Mouse (Mus musculus): ENCODE measurements at regions not wholly inside any gene's neighbourhood (a gene's known extent, or its start where the extent isn't known, plus 50 kb on each side); places are given as distances from the start of the nearest gene placed in this dataset.

- Histone ChIP-seq H3K27me3 (ENCODE audit: control insufficient read depth in 1 of 2, insufficient read depth in 2 of 2, low read length in 2 of 2) (0 out of 4 replicates have a peak, but pooled peaks cover 0 to 1% of the 10 kb centered on the region in 2 experiments), H3K9me3 (replicated peaks; ENCODE audit: insufficient read depth, low read length) (no peaks in the 10 kb centered on the region), H3K4me3 (ENCODE audit: control insufficient read depth in 1 of 2, insufficient read depth in 1 of 2, low read depth in 2 of 2, low read length in 2 of 2) (no peak overlapping the region), H3K36me3 (ENCODE audit: control insufficient read depth in 1 of 2, insufficient read depth in 2 of 2, low read length in 2 of 2) (no peaks in the 10 kb centered on the region), H3K4me1 (ENCODE audit: control insufficient read depth in 1 of 2, insufficient read depth in 2 of 2, low read length in 2 of 2) (no peaks in the 10 kb centered on the region), H3K27ac (ENCODE audit: control insufficient read depth, low read depth, low read length) (no peak overlapping the region), H3K9ac (ENCODE audit: control insufficient read depth, low read depth, low read length, poor library complexity, severe bottlenecking) (no peak overlapping the region), H3K79me2 (ENCODE audit: control insufficient read depth, insufficient read depth, low read length, poor library complexity) (no peaks in the 10 kb centered on the region)
- TF ChIP-seq POLR2AphosphoS2 (IDR thresholded peaks at IDR 0.05; ENCODE audit: low read length) (no peak), ZNF384 (IDR thresholded peaks at IDR 0.05; ENCODE audit: low read depth, low read length) (no peak), ETS1 (IDR thresholded peaks at IDR 0.05; ENCODE audit: low read depth, low read length) (no peak), USF1 (IDR thresholded peaks at IDR 0.05; ENCODE audit: low read depth, low read length) (no peak), RCOR1 (IDR thresholded peaks at IDR 0.05; ENCODE audit: low read depth, low read length) (no peak), TAL1 (IDR thresholded peaks at IDR 0.05; ENCODE audit: low read length) (no peak), GATA1 (IDR thresholded peaks at IDR 0.05; ENCODE audit: low read depth, low read length) (no peak), MAZ (IDR thresholded peaks at IDR 0.05; ENCODE audit: low read depth, low read length) (no peak), ELF1 (IDR thresholded peaks at IDR 0.05; ENCODE audit: low read depth, low read length) (no peak), EP300 (IDR thresholded peaks at IDR 0.05; ENCODE audit: low read depth in 1 of 2, low read length in 2 of 2) (no peak), SMC3 (IDR thresholded peaks at IDR 0.05; ENCODE audit: low read depth, low read length) (no peak), ZMIZ1 (IDR thresholded peaks at IDR 0.05; ENCODE audit: low read depth, low read length) (no peak), POLR2A (IDR thresholded peaks at IDR 0.05; ENCODE audit: control insufficient read depth in 1 of 2, insufficient read depth in 1 of 2, low read depth in 1 of 2, low read length in 2 of 2, poor library complexity in 1 of 2) (no peak)
- DNase-seq (ENCODE audit: low read depth, low spot score): no peak
These were observed 75.8 kb upstream of the Boc start for GRCm38 (mm10) chr16:44634486-44634885.

DNA sequence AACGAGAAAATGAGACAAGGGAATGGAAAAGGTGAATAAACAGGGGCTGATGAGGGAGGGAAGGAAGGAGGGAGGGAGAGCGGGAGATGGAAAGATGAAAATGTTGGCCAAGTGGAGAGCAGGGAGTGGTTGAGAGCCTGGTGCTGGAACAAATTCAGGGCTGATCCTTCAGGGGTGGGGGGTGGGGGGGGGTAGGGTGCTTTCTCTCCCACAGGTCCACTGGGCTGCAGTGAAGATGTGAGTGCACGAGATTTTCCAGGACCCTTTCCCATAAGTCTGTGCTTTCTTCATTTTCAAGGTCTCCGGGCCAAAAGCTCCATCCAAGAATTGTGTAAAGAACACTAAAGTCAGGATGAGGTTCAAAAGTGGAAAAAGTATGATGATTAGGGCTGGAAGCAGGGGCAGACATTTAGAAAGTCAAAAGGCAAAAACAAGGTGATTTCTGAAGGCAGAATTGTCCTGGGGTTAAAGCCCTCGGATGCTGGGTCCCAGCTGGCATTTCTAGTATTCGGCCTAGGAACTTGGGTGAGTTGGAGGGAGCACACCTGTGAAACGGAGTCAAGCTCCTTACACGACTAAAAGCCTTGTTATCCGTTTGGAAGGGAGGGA, 74.5 kb upstream of the Boc start:
- TF ChIP-seq TAL1 (IDR thresholded peaks at IDR 0.05; ENCODE audit: low read length) (no peak), NRF1 (IDR thresholded peaks at IDR 0.05; ENCODE audit: insufficient read depth, low read depth, low read length, poor library complexity, severe bottlenecking) (no peak), RAD21 (IDR thresholded peaks at IDR 0.05; ENCODE audit: low read depth, low read length) (no peak), RCOR1 (IDR thresholded peaks at IDR 0.05; ENCODE audit: low read depth, low read length) (no peak), CTCF (IDR thresholded peaks at IDR 0.05 in 2 of 3, conservative IDR thresholded peaks at IDR 0.05 in 1 of 3; ENCODE audit: control insufficient read depth in 1 of 3, insufficient read depth in 1 of 3, low read depth in 2 of 3, low read length in 3 of 3, poor library complexity in 1 of 3, severe bottlenecking in 1 of 3) (no peak), GABPA (IDR thresholded peaks at IDR 0.05; ENCODE audit: low read depth, low read length) (no peak), ZNF384 (IDR thresholded peaks at IDR 0.05; ENCODE audit: low read depth, low read length) (no peak), POLR2AphosphoS2 (IDR thresholded peaks at IDR 0.05; ENCODE audit: low read length) (no peak), BHLHE40 (IDR thresholded peaks at IDR 0.05; ENCODE audit: borderline replicate concordance, low read depth, low read length) (no peak), MYC (IDR thresholded peaks at IDR 0.05; ENCODE audit: low read depth, low read length) (no peak), POLR2A (IDR thresholded peaks at IDR 0.05; ENCODE audit: control insufficient read depth in 1 of 2, insufficient read depth in 1 of 2, low read depth in 1 of 2, low read length in 2 of 2, poor library complexity in 1 of 2) (no peak), SIN3A (IDR thresholded peaks at IDR 0.05; ENCODE audit: low read length) (no peak), USF1 (IDR thresholded peaks at IDR 0.05; ENCODE audit: low read depth, low read length) (no peak), GATA1 (IDR thresholded peaks at IDR 0.05; ENCODE audit: low read depth, low read length) (no peak), UBTF (IDR thresholded peaks at IDR 0.05; ENCODE audit: borderline replicate concordance, insufficient read depth, low read depth, low read length) (no peak), HCFC1 (IDR thresholded peaks at IDR 0.05; ENCODE audit: low read depth, low read length) (no peak)
- Histone ChIP-seq H3K4me1 (ENCODE audit: control insufficient read depth in 1 of 2, insufficient read depth in 2 of 2, low read length in 2 of 2) (no peaks in the 10 kb centered on the region), H3K79me2 (ENCODE audit: control insufficient read depth, insufficient read depth, low read length, poor library complexity) (no peaks in the 10 kb centered on the region), H3K9ac (ENCODE audit: control insufficient read depth, low read depth, low read length, poor library complexity, severe bottlenecking) (no peak overlapping the region), H3K9me3 (replicated peaks; ENCODE audit: insufficient read depth, low read length) (no peaks in the 10 kb centered on the region), H3K36me3 (ENCODE audit: control insufficient read depth in 1 of 2, insufficient read depth in 2 of 2, low read length in 2 of 2) (no peaks in the 10 kb centered on the region), H3K27ac (ENCODE audit: control insufficient read depth, low read depth, low read length) (no peak overlapping the region), H3K4me3 (ENCODE audit: control insufficient read depth in 1 of 2, insufficient read depth in 1 of 2, low read depth in 2 of 2, low read length in 2 of 2) (no peak overlapping the region), H3K27me3 (ENCODE audit: control insufficient read depth in 1 of 2, insufficient read depth in 2 of 2, low read length in 2 of 2) (0 out of 4 replicates have a peak, but pooled peaks cover 0 to 1% of the 10 kb centered on the region in 2 experiments)
- no peak for DNase-seq (ENCODE audit: low read depth, low spot score)

All from MEL (cell line).